Mouse (Mus musculus) CH12.LX (cell line): ENCODE results near the gene Itpr1. TPM values are rescaled to one million over a fixed set of nuclear protein-coding genes. Genes with fewer than 3 reads are reported as not detected.

Experiments used
- DNase-seq: peaks from one replicate; pipeline ENCODE4 v3.0.0-alpha.2; 2013; ENCODE audit errors: extremely low read depth
- H3K27ac ChIP-seq: 2 replicates; pipeline ENCODE4 v1.5.1; 2012; ENCODE audit warnings: low read depth, mild to moderate bottlenecking, control low read depth, moderate library complexity; ENCODE audit not compliant: insufficient read depth
- H3K27me3 ChIP-seq: replicated peaks from 2 replicates; pipeline ENCODE3; 2012; ENCODE audit warnings: inconsistent platforms
- H3K36me3 ChIP-seq, 2 experiments: replicated peaks in 1 of 2; 2 replicates each; pipeline versions ENCODE3 to v1.6.1; 2012; ENCODE audit warnings: inconsistent platforms in 1 of 2, low read length in 1 of 2, mild to moderate bottlenecking in 1 of 2, mixed read lengths in 1 of 2, moderate library complexity in 1 of 2; ENCODE audit not compliant: control insufficient read depth in 1 of 2, insufficient read depth in 1 of 2
- H3K4me1 ChIP-seq, 2 experiments: 2 replicates each; pipeline ENCODE4 v1.6.1; 2012; ENCODE audit warnings: inconsistent platforms in 1 of 2, moderate library complexity in 1 of 2; ENCODE audit not compliant: insufficient read depth in 2 of 2, control insufficient read depth in 1 of 2
- H3K4me2 ChIP-seq: 2 replicates; pipeline ENCODE4 v1.6.1; 2012; ENCODE audit warnings: low read depth, mild to moderate bottlenecking, control low read depth; ENCODE audit not compliant: poor library complexity, insufficient read depth, severe bottlenecking
- H3K4me3 ChIP-seq, 3 experiments: fragments of 150-350 bp in 1 of 3; sonication (generic) in 1 of 3; replicated peaks in 1 of 3; 2 replicates each; pipeline versions ENCODE3 to v1.5.1; 2011 to 2012; ENCODE audit warnings: low read depth in 2 of 3, low read length in 2 of 3, mild to moderate bottlenecking in 2 of 3, moderate library complexity in 2 of 3, control low read depth in 1 of 3, improper control_type of control experiment in 1 of 3, inconsistent platforms in 1 of 3, mixed read lengths in 1 of 3; ENCODE audit not compliant: poor library complexity in 1 of 3
- H3K79me2 ChIP-seq: replicated peaks from 2 replicates; pipeline ENCODE4 v1.6.1; 2012; ENCODE audit warnings: mild to moderate bottlenecking, moderate library complexity; ENCODE audit not compliant: control insufficient read depth, poor library complexity, insufficient read depth, severe bottlenecking; ENCODE audit errors: extremely low read depth
- H3K9ac ChIP-seq: 2 replicates; pipeline ENCODE4 v1.6.1; 2012; ENCODE audit warnings: low read depth, mild to moderate bottlenecking, control low read depth, moderate library complexity; ENCODE audit not compliant: insufficient read depth
- H3K9me3 ChIP-seq: replicated peaks from 2 replicates; pipeline ENCODE3; 2012; ENCODE audit warnings: low read length, inconsistent platforms, mixed read lengths
- BHLHE40 ChIP-seq: IDR thresholded peaks from 2 replicates; pipeline ENCODE4 v1.6.1; 2011; ENCODE audit warnings: mild to moderate bottlenecking, low read depth, low read length, improper control_type of control experiment
- CHD1 ChIP-seq: IDR thresholded peaks from 2 replicates; pipeline ENCODE4 v1.6.1; 2012; ENCODE audit warnings: low read depth, low read length, improper control_type of control experiment, inconsistent platforms
- CTCF ChIP-seq, 2 experiments: IDR thresholded peaks in 1 of 2; conservative IDR thresholded peaks in 1 of 2; 2 replicates each; pipeline ENCODE4 v1.5.1; 2011 to 2012; ENCODE audit warnings: low read depth in 2 of 2, low read length in 2 of 2, improper control_type of control experiment in 1 of 2, inconsistent platforms in 1 of 2, mild to moderate bottlenecking in 1 of 2, moderate library complexity in 1 of 2
- KAT2A ChIP-seq: IDR thresholded peaks from 2 replicates; pipeline ENCODE4 v1.6.1; 2012; ENCODE audit warnings: low read length, improper control_type of control experiment, inconsistent platforms; ENCODE audit not compliant: insufficient replicate concordance
- MAFK ChIP-seq: IDR thresholded peaks from 2 replicates; pipeline ENCODE4 v1.6.1; 2011; ENCODE audit warnings: low read length, improper control_type of control experiment; ENCODE audit not compliant: insufficient replicate concordance
- MAX ChIP-seq: IDR thresholded peaks from 2 replicates; pipeline ENCODE4 v1.6.1; 2011; ENCODE audit warnings: low read length, improper control_type of control experiment
- MAZ ChIP-seq: IDR thresholded peaks from 2 replicates; pipeline ENCODE4 v1.6.1; 2012; ENCODE audit warnings: low read depth, mild to moderate bottlenecking, inconsistent platforms, low read length, improper control_type of control experiment, moderate library complexity
- MEF2A ChIP-seq: IDR thresholded peaks from 2 replicates; pipeline ENCODE4 v1.6.1; 2014; ENCODE audit warnings: low read depth, mild to moderate bottlenecking, inconsistent platforms, low read length, improper control_type of control experiment, borderline replicate concordance
- MXI1 ChIP-seq: IDR thresholded peaks from 2 replicates; pipeline ENCODE4 v1.6.1; 2011; ENCODE audit warnings: mild to moderate bottlenecking, low read depth, low read length, improper control_type of control experiment
- POLR2A ChIP-seq: IDR thresholded peaks from 2 replicates; pipeline ENCODE4 v1.6.1; 2011; ENCODE audit warnings: low read depth, mild to moderate bottlenecking, improper control_type of control experiment, low read length
- POLR2AphosphoS2 ChIP-seq: IDR thresholded peaks from 2 replicates; pipeline ENCODE4 v1.6.1; 2011; ENCODE audit warnings: low read depth, low read length, improper control_type of control experiment
- RCOR1 ChIP-seq: conservative IDR thresholded peaks from 2 replicates; pipeline ENCODE4 v1.6.1; 2012; ENCODE audit warnings: low read depth, mild to moderate bottlenecking, inconsistent platforms, low read length, improper control_type of control experiment
- SIN3A ChIP-seq: IDR thresholded peaks from 2 replicates; pipeline ENCODE4 v1.6.1; 2012; ENCODE audit warnings: low read length, improper control_type of control experiment, inconsistent platforms
- TCF12 ChIP-seq: IDR thresholded peaks from 2 replicates; pipeline ENCODE4 v1.6.1; 2014; ENCODE audit warnings: low read depth, mild to moderate bottlenecking, inconsistent platforms, low read length, improper control_type of control experiment
- USF1 ChIP-seq: IDR thresholded peaks from 2 replicates; pipeline ENCODE4 v1.6.1; 2014; ENCODE audit warnings: low read depth, mild to moderate bottlenecking, inconsistent platforms, low read length, improper control_type of control experiment
- ZC3H11A ChIP-seq: IDR thresholded peaks from 2 replicates; pipeline ENCODE4 v1.6.1; 2012; ENCODE audit warnings: low read depth, mild to moderate bottlenecking, inconsistent platforms, low read length, improper control_type of control experiment
- ZMIZ1 ChIP-seq: IDR thresholded peaks from 2 replicates; pipeline ENCODE4 v1.6.1; 2012; ENCODE audit warnings: low read depth, mild to moderate bottlenecking, inconsistent platforms, low read length, improper control_type of control experiment
- ZNF384 ChIP-seq: IDR thresholded peaks from 2 replicates; pipeline ENCODE4 v1.6.1; 2012; ENCODE audit warnings: low read depth, low read length, improper control_type of control experiment, inconsistent platforms
- dilution Hi-C: fragments of 300-500 bp; cut with MboI; formaldehyde crosslinking; loops from 2 replicates; pipeline ENCODE4 v1.14.3; 2020; ENCODE audit warnings: low sequenced_read_pairs; ENCODE audit not compliant: extremely low pct_unique_long_range_greater_than_20kb, extremely low pct_ligation_motif_present
- in situ Hi-C: fragments of 300-500 bp; cut with MboI; formaldehyde crosslinking; loops from 3 replicates; pipeline ENCODE4 v1.14.3; 2019; ENCODE audit warnings: low sequenced_read_pairs, low pct_ligation_motif_present, low pct_unique_long_range_greater_than_20kb, mixed read lengths
- polyA plus RNA-seq: library from polyadenylated mRNA; unstranded; fragments of >175 nt; gene quantifications from 2 replicates; pipeline ENCODE4 v1.2.1, GENCODE M21; 2012; ENCODE audit warnings: low read depth; ENCODE audit not compliant: insufficient read length
- total RNA-seq, 2 experiments: library from RNA; depleted of rRNA; stranded (reverse); fragments of 300-350 nt in 1 of 2; fragments of >200 nt in 1 of 2; gene quantifications; 2 replicates each; pipeline ENCODE4 v1.2.3; 2012 to 2014

Gene Itpr1
- total and polyA plus RNA-seq, 3 experiments = 42.8 to 73.1 (median 53.4) TPM

DNA sequence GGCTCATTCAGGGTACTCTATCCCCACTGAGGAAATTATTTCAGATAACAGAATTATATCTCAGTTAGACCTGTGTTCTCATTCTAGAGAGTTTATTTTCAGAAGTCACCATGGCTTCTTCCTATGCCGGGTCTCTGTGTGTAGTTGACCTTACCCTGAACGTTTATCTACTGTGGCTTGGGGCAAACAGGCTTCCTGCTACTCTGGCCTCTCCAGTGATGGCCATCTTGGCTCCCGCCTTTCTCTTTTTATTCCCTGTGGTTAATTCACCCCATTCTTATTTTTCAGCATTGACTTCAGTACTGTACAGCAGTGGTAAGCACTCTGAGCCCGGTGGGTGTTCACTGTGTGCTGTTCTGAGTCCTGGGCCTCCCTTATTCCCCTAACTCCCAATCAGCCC, 25.1 kb downstream of the Itpr1 start:
- DNase-seq = no peak
- H3K9me3 ChIP-seq = no peaks in the 10 kb centered on the region
- no peak overlapping the region for H3K27ac ChIP-seq
- no peak overlapping the region for H3K9ac ChIP-seq
- H3K27me3 ChIP-seq = no peaks in the 10 kb centered on the region
- H3K4me3 ChIP-seq = no peak overlapping the region
- H3K4me1 ChIP-seq = peaks cover 0 to 47% of the 10 kb centered on the region in 2 experiments; a peak in 2 of 4 replicates
- in situ Hi-C loops (loop anchor here (10.0 kb wide), 1 partner anchor 107 kb away; no protein-coding TSS in a partner anchor), dilution Hi-C loops (no loop called here)
- peaks cover 27 to 89% of the 10 kb centered on the region in 2 experiments for H3K36me3 ChIP-seq
- TF ChIP-seq MAX = no peak
- no peak for TF ChIP-seq ZC3H11A
- no peak for TF ChIP-seq MAZ
- no peak for TF ChIP-seq MAFK
- TF ChIP-seq RCOR1 = no peak
- TF ChIP-seq CHD1 = no peak
- no peak for TF ChIP-seq CTCF (conservative IDR thresholded peaks at IDR 0.05 in 1 of 2, IDR thresholded peaks at IDR 0.05 in 1 of 2; ENCODE audit: low read depth in 2 of 2, low read length in 2 of 2)
- TF ChIP-seq MXI1 = no peak
- TF ChIP-seq SIN3A = no peak
- no peak for TF ChIP-seq POLR2A
- no peak overlapping the region for H3K4me2 ChIP-seq
- H3K79me2 ChIP-seq = peaks cover 10% of the 10 kb centered on the region; the same call in 1 of the 2 replicates

DNA sequence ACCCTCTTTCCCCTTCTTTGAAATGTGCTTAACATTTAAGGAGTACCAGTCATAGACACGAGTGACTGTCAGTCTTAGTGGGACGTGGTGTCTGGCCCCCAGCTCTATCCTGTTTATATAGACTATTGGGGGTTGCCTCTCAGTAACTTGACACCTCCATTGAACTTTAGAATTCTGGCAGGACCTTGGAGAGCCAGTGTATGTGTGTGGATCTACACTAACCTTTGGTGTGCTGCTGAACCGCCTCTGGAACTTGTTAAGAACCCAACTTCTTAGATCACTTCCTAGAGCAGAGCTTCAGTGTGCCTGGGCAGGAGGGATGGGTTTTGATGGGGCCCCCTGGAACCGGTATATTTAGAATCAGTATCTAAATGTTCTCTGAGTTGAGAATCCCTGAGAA, 26.2 kb downstream of the Itpr1 start:
- TF ChIP-seq MEF2A (no peak), KAT2A (no peak), POLR2AphosphoS2 (no peak), MAFK (no peak), USF1 (no peak), ZC3H11A (no peak), ZNF384 (no peak), RCOR1 (no peak), MXI1 (no peak), BHLHE40 (no peak), SIN3A (no peak), CTCF (conservative IDR thresholded peaks at IDR 0.05 in 1 of 2, IDR thresholded peaks at IDR 0.05 in 1 of 2; ENCODE audit: low read depth in 2 of 2, low read length in 2 of 2) (no peak), ZMIZ1 (no peak), MAX (no peak), TCF12 (no peak)
- Histone ChIP-seq H3K4me1 (peaks cover 0 to 46% of the 10 kb centered on the region in 2 experiments; a peak in 2 of 4 replicates), H3K27ac (no peak overlapping the region), H3K4me2 (no peak overlapping the region), H3K36me3 (peaks cover 29 to 94% of the 10 kb centered on the region in 2 experiments), H3K9ac (no peak overlapping the region), H3K4me3 (no peak overlapping the region), H3K27me3 (no peaks in the 10 kb centered on the region), H3K79me2 (peaks cover 10% of the 10 kb centered on the region; the same call in 1 of the 2 replicates), H3K9me3 (no peaks in the 10 kb centered on the region)
- DNase-seq = no peak
- in situ Hi-C loops = loop anchor here (10.0 kb wide), 1 partner anchor 106 kb away; no protein-coding TSS in a partner anchor
- dilution Hi-C loops = no loop called here
